Mouse (Mus musculus): ENCODE data around the gene Trp53tg5.

- TF ChIP-seq CTCF (IDR thresholded peaks at IDR 0.05; ENCODE audit: low read depth) (no peak), EP300 (IDR thresholded peaks at IDR 0.05; ENCODE audit: low read depth) (no peak)
Measured at GRCm38 (mm10) chr2:164423464-164423863, 50.1 kb downstream of the Trp53tg5 start.

All from heart, postnatal 0 days (tissue).